Mouse (Mus musculus) left cerebral cortex, adult 8-10 months (tissue): ENCODE data around the gene Gm4307. TPM values are rescaled to one million over a fixed set of nuclear protein-coding genes. Genes with fewer than 3 reads are reported as not detected.
"Not testable (repeated sequence)": the region's sequence is repeated elsewhere in the genome, so short reads cannot be mapped to it uniquely, and the experiment has no call there.

ENCODE experiments used
- DNase-seq, 2 experiments: peaks; one replicate each; pipeline ENCODE4 v3.0.0; 2022; ENCODE audit warnings: low spot score in 2 of 2
- total RNA-seq, 4 experiments: library from RNA; stranded (reverse); gene quantifications; 2 replicates each; pipeline ENCODE4 v1.2.4; 2022

Gene Gm4307
- total RNA-seq: not detected

DNA sequence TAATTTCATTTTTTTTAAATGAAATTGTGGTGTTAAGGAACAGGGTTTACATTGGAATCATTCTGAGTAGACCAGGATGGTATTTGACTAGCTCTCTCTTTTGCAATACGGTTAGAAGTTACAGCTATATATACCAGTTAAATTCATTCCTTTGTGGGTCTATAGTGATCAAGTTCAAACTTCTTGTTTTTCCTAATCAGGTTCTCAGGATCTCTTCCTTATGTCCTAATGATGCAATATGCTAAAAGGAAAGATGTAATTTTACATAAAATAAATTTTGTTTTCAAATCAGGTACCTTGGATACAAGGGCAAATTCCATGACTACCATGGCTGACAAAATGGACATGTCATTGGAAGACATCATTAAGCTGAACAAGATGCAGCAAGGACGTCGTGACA lies at the start of gene Gm4307:
Gm4307 (plus strand) TSS at position 301 of the 400 bp plus-strand sequence.
- DNase-seq: not testable (repeated sequence)

DNA sequence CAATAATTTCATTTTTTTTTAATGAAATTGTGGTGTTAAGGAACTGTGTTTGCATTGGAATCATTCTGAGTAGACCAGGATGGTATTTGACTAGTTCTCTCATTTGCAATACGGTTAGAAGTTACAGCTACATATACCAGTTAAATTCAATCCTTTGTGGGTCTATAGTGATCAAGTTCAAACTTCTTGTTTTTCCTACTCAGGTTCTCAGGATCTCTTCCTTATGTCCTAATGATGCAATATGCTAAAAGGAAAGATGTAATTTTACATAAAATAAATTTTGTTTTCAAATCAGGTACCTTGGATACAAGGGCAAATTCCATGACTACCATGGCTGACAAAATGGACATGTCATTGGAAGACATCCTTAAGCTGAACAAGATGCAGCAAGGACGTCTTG lies 25.8 kb upstream of the Gm4307 start, which contains the start of gene Gm4301:
Gm4301 (plus strand) TSS at position 301 of the 400 bp plus-strand sequence.
- DNase-seq: not testable (repeated sequence)

DNA sequence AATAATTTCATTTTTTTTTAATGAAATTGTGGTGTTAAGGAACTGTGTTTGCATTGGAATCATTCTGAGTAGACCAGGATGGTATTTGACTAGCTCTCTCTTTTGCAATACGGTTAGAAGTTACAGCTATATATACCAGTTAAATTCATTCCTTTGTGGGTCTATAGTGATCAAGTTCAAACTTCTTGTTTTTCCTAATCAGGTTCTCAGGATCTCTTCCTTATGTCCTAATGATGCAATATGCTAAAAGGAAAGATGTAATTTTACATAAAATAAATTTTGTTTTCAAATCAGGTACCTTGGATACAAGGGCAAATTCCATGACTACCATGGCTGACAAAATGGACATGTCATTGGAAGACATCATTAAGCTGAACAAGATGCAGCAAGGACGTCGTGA lies 20.6 kb upstream of the Gm4307 start, which contains the start of gene Gm4302:
Gm4302 (plus strand) TSS at position 301 of the 400 bp plus-strand sequence.
- not testable (repeated sequence) for DNase-seq

DNA sequence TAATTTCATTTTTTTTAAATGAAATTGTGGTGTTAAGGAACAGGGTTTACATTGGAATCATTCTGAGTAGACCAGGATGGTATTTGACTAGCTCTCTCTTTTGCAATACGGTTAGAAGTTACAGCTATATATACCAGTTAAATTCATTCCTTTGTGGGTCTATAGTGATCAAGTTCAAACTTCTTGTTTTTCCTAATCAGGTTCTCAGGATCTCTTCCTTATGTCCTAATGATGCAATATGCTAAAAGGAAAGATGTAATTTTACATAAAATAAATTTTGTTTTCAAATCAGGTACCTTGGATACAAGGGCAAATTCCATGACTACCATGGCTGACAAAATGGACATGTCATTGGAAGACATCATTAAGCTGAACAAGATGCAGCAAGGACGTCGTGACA lies 15.5 kb upstream of the Gm4307 start, which contains the start of gene Gm4303:
Gm4303 (plus strand) TSS at position 301 of the 400 bp plus-strand sequence.
- DNase-seq: not testable (repeated sequence)

DNA sequence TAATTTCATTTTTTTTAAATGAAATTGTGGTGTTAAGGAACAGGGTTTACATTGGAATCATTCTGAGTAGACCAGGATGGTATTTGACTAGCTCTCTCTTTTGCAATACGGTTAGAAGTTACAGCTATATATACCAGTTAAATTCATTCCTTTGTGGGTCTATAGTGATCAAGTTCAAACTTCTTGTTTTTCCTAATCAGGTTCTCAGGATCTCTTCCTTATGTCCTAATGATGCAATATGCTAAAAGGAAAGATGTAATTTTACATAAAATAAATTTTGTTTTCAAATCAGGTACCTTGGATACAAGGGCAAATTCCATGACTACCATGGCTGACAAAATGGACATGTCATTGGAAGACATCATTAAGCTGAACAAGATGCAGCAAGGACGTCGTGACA lies 10.3 kb upstream of the Gm4307 start, which contains the start of gene Gm4305:
Gm4305 (plus strand) TSS at position 301 of the 400 bp plus-strand sequence.
- DNase-seq: not testable (repeated sequence)

DNA sequence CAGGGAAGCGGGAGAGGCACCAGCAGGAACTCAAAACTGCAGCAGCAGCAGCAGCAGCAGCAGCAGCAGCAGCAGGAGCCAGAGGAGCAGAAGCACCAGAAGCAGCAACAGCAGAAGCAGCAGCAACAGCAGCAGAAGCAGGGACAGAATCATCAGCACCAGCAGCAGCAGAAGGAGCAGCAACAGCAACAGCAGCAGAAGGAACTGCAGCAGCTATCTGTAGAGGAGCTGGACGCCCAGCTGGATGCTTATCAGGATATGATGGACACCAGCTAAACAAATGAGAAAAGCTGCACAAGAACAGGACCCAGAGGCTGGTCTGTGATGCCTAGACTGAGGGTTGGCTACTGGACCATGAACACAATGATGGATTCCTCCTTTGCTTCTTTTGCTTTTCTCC lies 4.3 kb upstream of the Gm4307 start:
- DNase-seq: peak; percentile 1 to 6

DNA sequence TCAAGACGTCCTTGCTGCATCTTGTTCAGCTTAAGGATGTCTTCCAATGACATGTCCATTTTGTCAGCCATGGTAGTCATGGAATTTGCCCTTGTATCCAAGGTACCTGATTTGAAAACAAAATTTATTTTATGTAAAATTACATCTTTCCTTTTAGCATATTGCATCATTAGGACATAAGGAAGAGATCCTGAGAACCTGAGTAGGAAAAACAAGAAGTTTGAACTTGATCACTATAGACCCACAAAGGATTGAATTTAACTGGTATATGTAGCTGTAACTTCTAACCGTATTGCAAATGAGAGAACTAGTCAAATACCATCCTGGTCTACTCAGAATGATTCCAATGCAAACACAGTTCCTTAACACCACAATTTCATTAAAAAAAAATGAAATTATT lies 21.3 kb downstream of the Gm4307 start, which contains the start of gene Gm4312:
Gm4312 (minus strand) TSS at position 101 of the 400 bp plus-strand sequence.
- DNase-seq: not testable (repeated sequence)

DNA sequence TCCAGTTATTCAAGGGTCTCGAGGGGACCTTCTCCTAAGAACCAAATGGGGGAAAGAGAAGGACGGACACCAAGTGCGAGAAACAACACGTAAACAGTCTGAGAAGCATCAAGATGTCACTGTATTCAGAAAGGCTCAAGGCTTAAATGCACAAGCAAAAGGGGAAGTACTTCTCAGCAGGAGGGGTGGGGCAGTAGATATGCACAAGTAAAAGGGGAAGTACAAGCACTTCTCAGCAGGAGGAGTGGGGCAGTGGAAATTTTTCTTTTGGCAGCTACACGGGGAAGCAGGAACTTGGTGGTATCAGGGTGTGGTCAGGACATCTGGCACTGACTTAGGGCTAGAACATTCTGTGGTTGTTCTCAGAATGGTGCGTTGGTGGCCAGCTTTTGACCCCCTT lies 41.2 kb downstream of the Gm4307 start:
- not testable (repeated sequence) for DNase-seq

Other genes starting within 250 kb of the Gm4307 start
- gene Gm4301, start 25.7 kb upstream of the Gm4307 start, total RNA-seq: not detected
- not detected for gene Gm4302, start 20.5 kb upstream of the Gm4307 start, total RNA-seq
- gene Gm4303, start 15.4 kb upstream of the Gm4307 start, total RNA-seq: not detected
- gene Gm4305, start 10.2 kb upstream of the Gm4307 start, total RNA-seq: not detected
- gene Gm4312, start 21.2 kb downstream of the Gm4307 start, total RNA-seq: not detected
- gene Tmtc3, start 126.0 kb downstream of the Gm4307 start, total RNA-seq: 10 to 100 TPM in 3 of 4 experiments, 1 to 10 TPM in 1; 9.8 to 14.0 (median 12.6) TPM
- 10 to 100 TPM; 16.1 to 18.5 (median 16.4) TPM for gene Cep290, start 126.2 kb downstream of the Gm4307 start, total RNA-seq
- 10 to 100 TPM; 21.4 to 27.8 (median 23.9) TPM for gene 4930430F08Rik, start 229.1 kb downstream of the Gm4307 start, total RNA-seq
- gene 1700017N19Rik, start 229.1 kb downstream of the Gm4307 start, total RNA-seq: not detected